Mouse (Mus musculus) lung, adult 2 months (tissue): ENCODE results near the gene Pcnx. TPM values are rescaled to one million over a fixed set of nuclear protein-coding genes. Genes with fewer than 3 reads are reported as not detected.

Source experiments
- DNase-seq: peaks from one replicate; pipeline ENCODE4 v3.0.0; 2022
- H3K4me1 ChIP-seq: fragments of 200-500 bp; 2 replicates; pipeline ENCODE4 v1.6.1; 2011; ENCODE audit warnings: low read length; ENCODE audit not compliant: control insufficient read depth, insufficient read depth
- H3K4me3 ChIP-seq: fragments of 200-500 bp; replicated peaks from 2 replicates; pipeline ENCODE3; 2011; ENCODE audit warnings: low read depth, mild to moderate bottlenecking, control low read depth, low read length; ENCODE audit errors: extremely low read depth
- CTCF ChIP-seq: fragments of 200-500 bp; IDR thresholded peaks from 2 replicates; pipeline ENCODE4 v1.5.1; 2011; ENCODE audit warnings: mild to moderate bottlenecking, low read length, control low read depth; ENCODE audit not compliant: insufficient read depth
- POLR2A ChIP-seq: fragments of 200-500 bp; IDR thresholded peaks from 2 replicates; pipeline ENCODE4 v1.6.1; 2011; ENCODE audit warnings: low read depth, mild to moderate bottlenecking, control low read depth, low read length, borderline replicate concordance; ENCODE audit errors: extremely low read depth
- WGBS: fragments of 180-500 bp; shearing (Covaris S2); methylation state at CpG from one replicate; pipeline ENCODE4 v1.1.7; 2018; 5-methylcytosine and 5-hydroxymethylcytosine counted together
- polyA plus RNA-seq: library from polyadenylated mRNA; depleted of rRNA; stranded (reverse); fragments of >200 nt; gene quantifications from 2 replicates; pipeline ENCODE4 v1.2.3, GENCODE M21; 2012

The Pcnx gene
- polyA plus RNA-seq, 1 experiment, result 66.8 TPM

DNA sequence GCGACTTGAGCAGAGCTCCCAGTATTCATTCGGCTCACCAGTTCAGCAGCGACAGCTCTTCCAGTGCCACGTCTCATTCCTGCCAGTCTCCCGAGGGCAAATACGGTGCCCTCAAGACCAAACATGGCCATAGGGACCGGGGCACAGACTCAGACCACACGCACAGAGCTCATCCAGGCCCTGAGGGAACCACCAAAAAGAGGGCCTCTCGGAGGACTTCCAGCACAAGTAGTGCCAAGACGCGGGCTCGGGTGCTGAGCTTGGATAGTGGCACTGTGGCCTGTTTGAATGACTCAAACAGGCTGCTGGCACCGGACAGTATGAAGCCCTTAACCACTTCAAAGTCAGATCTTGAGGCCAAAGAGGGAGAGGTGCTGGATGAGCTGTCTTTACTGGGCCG, 59.1 kb downstream of the Pcnx start:
- WGBS, result 88% methylated on average over 14 of the region's 14 CpGs
- DNase-seq, result no peak
- H3K4me3 ChIP-seq, result no peak overlapping the region
- H3K4me1 ChIP-seq, result peaks cover 3% of the 10 kb centered on the region; the same call in 1 of the 2 replicates
- no peak for TF ChIP-seq POLR2A
- no peak for TF ChIP-seq CTCF

DNA sequence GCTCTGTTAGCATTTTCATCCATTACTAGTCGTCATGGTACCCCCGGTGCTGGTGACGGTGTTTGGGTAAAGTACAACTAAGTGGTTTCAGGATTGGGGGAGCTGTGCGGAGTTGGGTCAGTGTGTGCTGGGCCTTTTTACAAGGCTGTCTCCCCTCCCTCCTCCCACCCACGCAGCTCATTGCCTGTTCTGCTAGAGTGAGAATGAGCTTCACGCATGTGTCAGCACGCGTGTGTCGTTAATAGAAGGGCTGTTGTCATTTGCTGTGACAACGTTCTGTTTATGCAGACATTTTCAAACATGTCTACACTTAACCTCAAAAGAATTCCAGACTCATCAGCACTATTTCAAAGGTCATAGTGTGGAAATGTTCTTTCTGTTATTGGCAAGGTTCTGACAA, 60.2 kb downstream of the Pcnx start:
- H3K4me3 ChIP-seq, result no peak overlapping the region
- TF ChIP-seq CTCF, result no peak
- TF ChIP-seq POLR2A, result no peak
- no peak for DNase-seq
- H3K4me1 ChIP-seq, result peaks cover 4% of the 10 kb centered on the region; the same call in 1 of the 2 replicates
- 79% methylated on average over 10 of the region's 10 CpGs for WGBS

GRCm38 (mm10) chr12:81920614-81921013, 60.8 kb downstream of the Pcnx start:
- no peak for DNase-seq
- WGBS, result 75% methylated on average over 2 of the region's 2 CpGs
- no peak overlapping the region for H3K4me3 ChIP-seq
- no peak for TF ChIP-seq POLR2A
- TF ChIP-seq CTCF, result no peak
- H3K4me1 ChIP-seq, result peaks cover 6% of the 10 kb centered on the region

DNA sequence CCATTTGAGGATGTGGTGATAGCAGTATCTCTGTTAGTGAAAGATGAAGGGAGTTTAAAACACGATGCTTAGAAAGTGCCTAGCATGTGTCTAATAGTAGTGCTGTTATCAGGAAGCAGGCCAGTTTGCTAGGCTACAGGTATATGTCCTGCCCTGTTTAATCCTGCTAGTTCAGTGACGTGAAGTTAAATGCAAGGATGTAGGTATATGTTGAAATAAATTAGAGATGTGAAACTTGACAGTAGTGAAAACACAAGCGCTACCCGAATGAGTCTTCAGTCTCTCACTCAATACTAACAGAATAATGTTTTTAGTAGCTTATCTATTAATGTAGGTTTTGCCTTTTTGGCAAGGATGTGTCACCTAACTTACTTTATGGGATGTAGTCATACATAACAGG, 62.0 kb downstream of the Pcnx start:
- H3K4me1 ChIP-seq, result peaks cover 6% of the 10 kb centered on the region
- no peak overlapping the region for H3K4me3 ChIP-seq
- no peak for TF ChIP-seq CTCF
- no peak for TF ChIP-seq POLR2A
- WGBS, result 83% methylated on average over 4 of the region's 4 CpGs
- no peak for DNase-seq

DNA sequence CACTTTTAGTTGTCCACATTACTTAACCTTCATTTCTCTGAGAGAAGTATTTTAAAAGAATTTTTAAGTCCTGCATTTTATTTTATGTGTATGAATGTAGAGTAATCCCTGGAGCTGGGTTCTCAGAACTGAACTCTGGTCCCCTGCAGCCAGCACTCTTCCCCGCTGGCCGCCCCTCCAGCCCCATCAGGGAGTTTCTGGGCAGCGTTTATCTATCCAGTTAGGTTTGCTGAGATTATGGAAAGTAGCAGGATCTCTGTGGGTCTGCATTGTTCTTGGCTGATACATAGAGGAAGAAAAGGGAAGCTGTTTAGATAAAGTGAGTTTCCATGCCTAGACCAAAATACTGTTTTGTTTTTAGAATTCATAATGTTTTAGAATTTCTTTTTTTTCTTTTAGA, 63.0 kb downstream of the Pcnx start:
- TF ChIP-seq POLR2A (no peak), CTCF (no peak)
- peaks cover 6% of the 10 kb centered on the region for H3K4me1 ChIP-seq
- WGBS, result 44% methylated on average over 3 of the region's 3 CpGs
- no peak for DNase-seq
- H3K4me3 ChIP-seq, result no peak overlapping the region

DNA sequence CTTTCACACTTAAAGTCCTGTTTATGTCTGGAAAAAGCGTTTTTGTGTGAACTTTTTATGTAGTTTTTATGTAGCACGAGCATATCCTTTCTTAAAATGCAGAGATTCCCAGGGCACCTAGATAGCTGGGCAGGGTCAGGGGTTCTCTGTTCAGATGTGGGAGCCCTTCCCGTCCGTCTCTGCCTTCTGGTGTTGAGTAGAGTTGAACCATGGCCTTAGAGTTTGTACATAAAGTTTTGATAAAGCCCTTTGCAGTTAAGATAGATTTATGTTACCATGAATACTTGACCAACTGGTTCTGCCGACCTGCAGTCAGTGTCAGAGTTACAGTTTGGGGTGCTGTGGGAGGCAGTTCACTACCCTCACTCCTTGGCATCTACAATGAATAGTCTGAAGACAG, 67.3 kb downstream of the Pcnx start:
- TF ChIP-seq CTCF (no peak), POLR2A (no peak)
- WGBS, result 75% methylated on average over 5 of the region's 5 CpGs
- DNase-seq, result no peak
- peaks cover 3% of the 10 kb centered on the region for H3K4me1 ChIP-seq
- no peak overlapping the region for H3K4me3 ChIP-seq

DNA sequence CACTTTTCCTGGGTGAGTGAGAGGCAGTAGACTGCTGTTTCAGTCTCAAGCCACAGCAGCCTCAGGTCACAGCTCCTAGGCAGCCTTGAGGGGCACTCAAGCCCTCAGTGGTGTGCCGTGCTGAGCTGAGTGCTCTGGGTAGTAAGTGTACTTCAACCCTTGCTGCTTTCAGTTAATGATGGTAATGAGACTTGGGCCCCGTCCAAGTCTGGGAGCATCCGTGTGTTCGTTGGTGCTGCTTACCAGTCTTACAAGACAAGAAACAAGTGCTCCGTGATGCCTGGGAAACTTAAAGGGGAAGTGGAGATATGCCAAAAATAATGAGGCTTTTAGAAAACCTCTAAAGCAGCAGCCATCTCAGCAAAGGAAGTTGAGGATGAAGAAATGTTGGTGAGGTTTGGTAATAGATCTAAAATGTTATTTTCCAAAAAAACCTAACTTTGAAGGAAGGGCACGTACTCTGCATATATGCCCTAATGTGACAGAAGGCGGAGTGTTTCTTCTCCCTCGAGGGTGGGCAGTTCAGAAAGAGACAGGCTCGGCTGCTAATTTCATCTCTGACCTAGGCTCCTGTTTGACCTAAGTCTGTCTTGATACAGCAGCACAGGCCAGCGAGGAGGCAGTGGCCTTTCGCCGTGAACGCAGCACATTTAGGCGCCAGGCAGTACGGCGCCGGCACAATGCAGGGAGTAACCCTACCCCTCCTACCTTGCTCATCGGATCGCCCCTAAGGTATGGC, 68.0 kb downstream of the Pcnx start:
- Histone ChIP-seq H3K4me3 (no peak overlapping the region), H3K4me1 (peaks cover 3% of the 10 kb centered on the region)
- DNase-seq, result no peak
- 58% methylated on average over 19 of the region's 19 CpGs for WGBS
- no peak for TF ChIP-seq CTCF
- TF ChIP-seq POLR2A, result no peak

DNA sequence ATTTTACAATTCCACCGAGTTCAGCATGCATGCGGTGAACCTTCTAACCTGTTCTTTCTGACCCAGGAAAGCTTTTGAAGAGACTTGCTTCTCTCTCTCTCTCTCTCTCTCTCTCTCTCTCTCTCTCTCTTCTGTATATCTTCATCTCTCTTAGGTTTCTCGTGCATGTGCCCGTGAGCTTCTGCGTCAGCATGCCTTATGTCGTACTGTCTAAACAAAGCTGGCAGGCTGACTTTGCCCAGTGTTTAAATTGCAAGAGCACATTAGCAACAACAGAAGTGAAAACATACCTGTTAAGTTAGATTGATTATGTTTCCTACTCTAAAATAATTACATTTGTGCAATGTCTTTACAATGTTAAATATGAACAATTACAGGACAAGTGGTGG, 68.6 kb downstream of the Pcnx start:
- TF ChIP-seq CTCF (no peak), POLR2A (no peak)
- no peak overlapping the region for H3K4me3 ChIP-seq
- WGBS, result 67% methylated on average over 6 of the region's 6 CpGs
- peaks cover 3% of the 10 kb centered on the region for H3K4me1 ChIP-seq
- no peak for DNase-seq

DNA sequence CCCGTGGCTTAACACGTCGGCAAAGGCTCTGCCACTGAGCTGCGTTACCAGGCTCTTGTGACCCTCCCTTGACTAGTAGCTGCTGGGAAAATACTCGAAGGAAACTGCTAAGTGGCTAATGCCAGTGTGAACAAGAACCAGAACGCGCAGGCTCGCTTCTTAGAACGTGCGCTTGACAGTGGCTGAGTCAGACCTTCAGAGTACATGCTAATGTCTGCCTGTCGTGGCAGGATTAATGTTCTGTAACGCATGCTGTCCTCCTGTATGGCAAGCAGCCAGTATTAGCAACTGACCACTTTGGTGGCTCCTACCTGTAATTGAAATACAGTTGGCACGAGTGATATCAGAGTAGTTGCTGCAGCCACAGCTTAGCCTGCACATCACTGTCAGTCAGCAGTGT, 72.2 kb downstream of the Pcnx start:
- Histone ChIP-seq H3K4me1 (peaks cover 3% of the 10 kb centered on the region), H3K4me3 (no peak overlapping the region)
- DNase-seq, result no peak
- 56% methylated on average over 13 of the region's 13 CpGs for WGBS
- TF ChIP-seq POLR2A (no peak), CTCF (no peak)

- no peak for DNase-seq
- TF ChIP-seq CTCF (no peak), POLR2A (no peak)
- H3K4me3 ChIP-seq, result no peak overlapping the region
- peaks cover 3% of the 10 kb centered on the region for H3K4me1 ChIP-seq
- WGBS, result 66% methylated on average over 5 of the region's 5 CpGs
These were observed 73.6 kb downstream of the Pcnx start for GRCm38 (mm10) chr12:81933430-81933829.
